Mouse (Mus musculus) C2C12 (cell line): ENCODE results near the gene Nlrc3.

ENCODE experiments used
- CEBPB ChIP-seq: IDR thresholded peaks from one replicate; pipeline ENCODE4 v1.6.1; 2011; ENCODE audit warnings: low read depth, mild to moderate bottlenecking, control low read depth, moderate library complexity
- CTCF ChIP-seq: IDR thresholded peaks from one replicate; pipeline ENCODE4 v1.5.1; 2011; ENCODE audit not compliant: control insufficient read depth, insufficient read depth, insufficient read length
- FOSL1 ChIP-seq: IDR thresholded peaks from one replicate; pipeline ENCODE4 v1.8.0; 2011; ENCODE audit warnings: mild to moderate bottlenecking, low read length; ENCODE audit not compliant: poor library complexity, insufficient read depth, severe bottlenecking
- MYOD1 ChIP-seq: IDR thresholded peaks from one replicate; pipeline ENCODE4 v1.6.1; 2011; ENCODE audit warnings: low read depth; ENCODE audit not compliant: control insufficient read depth, insufficient read length
- MYOG ChIP-seq: IDR thresholded peaks from one replicate; pipeline ENCODE4 v1.6.1; 2011; ENCODE audit not compliant: control insufficient read depth, insufficient read length; ENCODE audit errors: extremely low read depth
- USF1 ChIP-seq: IDR thresholded peaks from one replicate; pipeline ENCODE4 v1.6.1; 2011; ENCODE audit warnings: low read depth, mild to moderate bottlenecking, control low read depth, moderate library complexity

GRCm38 (mm10) chr16:3896553-3896952, 79.9 kb downstream of the Nlrc3 start:
- TF ChIP-seq CTCF = no peak
- no peak for TF ChIP-seq MYOD1
- TF ChIP-seq FOSL1 = no peak
- TF ChIP-seq CEBPB = no peak
- no peak for TF ChIP-seq USF1
- TF ChIP-seq MYOG = no peak
